Mouse (Mus musculus): Measurements from ENCODE around the gene Fbxw16. TPM values are rescaled to one million over a fixed set of nuclear protein-coding genes. Genes with fewer than 3 reads are reported as not detected.
"Not testable (repeated sequence)": the region's sequence is repeated elsewhere in the genome, so short reads cannot be mapped to it uniquely, and the experiment has no call there.

The Fbxw16 gene
- not detected in 2 replicates for polyA plus RNA-seq (2015; fragmentation: Nextera tagmentation; extraction: Ambion mirVana)

- no peak within 1 kb of the TSS for H3K9ac ChIP-seq (ENCODE audit: low read depth, low read length)
- no peaks in the 10 kb centered on the region for H3K4me1 ChIP-seq (ENCODE audit: control insufficient read depth, insufficient read depth, low read depth, low read length)
- no peaks in the 10 kb centered on the region for H3K27me3 ChIP-seq (replicated peaks; ENCODE audit: control insufficient read depth, insufficient read depth, low read length)
- no peak within 1 kb of the TSS for H3K4me3 ChIP-seq (ENCODE audit: low read length)
- no peak for ATAC-seq
- H3K27ac ChIP-seq (ENCODE audit: low read depth, low read length), result no peak within 1 kb of the TSS
- H3K4me2 ChIP-seq (ENCODE audit: low read length), result no peak within 1 kb of the TSS
- no peaks in the 10 kb centered on the region for H3K36me3 ChIP-seq (ENCODE audit: control insufficient read depth, insufficient read depth, low read length)
- H3K9me3 ChIP-seq (ENCODE audit: control insufficient read depth, low read length), result no peaks in the 10 kb centered on the region
Measured at GRCm38 (mm10) chr9:109449040-109449439, at the start of gene Fbxw16. Gene Fbxw16, minus strand, starts transcription at chr9:109449140.

- H3K27me3 ChIP-seq (replicated peaks; ENCODE audit: control insufficient read depth, insufficient read depth, low read length); ATAC-seq; H3K27ac ChIP-seq (ENCODE audit: low read depth, low read length); H3K9ac ChIP-seq (ENCODE audit: low read depth, low read length); H3K9me3 ChIP-seq (ENCODE audit: control insufficient read depth, low read length); H3K4me2 ChIP-seq (ENCODE audit: low read length); H3K36me3 ChIP-seq (ENCODE audit: control insufficient read depth, insufficient read depth, low read length); H3K4me1 ChIP-seq (ENCODE audit: control insufficient read depth, insufficient read depth, low read depth, low read length); H3K4me3 ChIP-seq (ENCODE audit: low read length): not testable (repeated sequence)
- 69% methylated on average over 1 of the region's 1 CpGs for WGBS
Measured at GRCm38 (mm10) chr9:109495775-109496174, 46.8 kb upstream of the Fbxw16 start, which contains the start of gene Fbxw19. Gene Fbxw19, minus strand, starts transcription at chr9:109495875.

GRCm38 (mm10) chr9:109432956-109433355 lies 16.0 kb downstream of the Fbxw16 start:
- Histone ChIP-seq H3K4me3 (ENCODE audit: low read length) (no peak overlapping the region), H3K9ac (ENCODE audit: low read depth, low read length) (no peak overlapping the region), H3K27me3 (replicated peaks; ENCODE audit: control insufficient read depth, insufficient read depth, low read length) (no peaks in the 10 kb centered on the region), H3K4me1 (ENCODE audit: control insufficient read depth, insufficient read depth, low read depth, low read length) (no peaks in the 10 kb centered on the region), H3K4me2 (ENCODE audit: low read length) (no peak overlapping the region), H3K27ac (ENCODE audit: low read depth, low read length) (no peak overlapping the region), H3K9me3 (ENCODE audit: control insufficient read depth, low read length) (no peaks in the 10 kb centered on the region), H3K36me3 (ENCODE audit: control insufficient read depth, insufficient read depth, low read length) (no peaks in the 10 kb centered on the region)
- 89% methylated on average over 1 of the region's 1 CpGs for WGBS
- ATAC-seq, result no peak

- not testable (repeated sequence) for H3K27ac ChIP-seq (ENCODE audit: low read depth, low read length); H3K9me3 ChIP-seq (ENCODE audit: control insufficient read depth, low read length); H3K9ac ChIP-seq (ENCODE audit: low read depth, low read length); H3K4me3 ChIP-seq (ENCODE audit: low read length); ATAC-seq; H3K4me2 ChIP-seq (ENCODE audit: low read length); H3K4me1 ChIP-seq (ENCODE audit: control insufficient read depth, insufficient read depth, low read depth, low read length); H3K27me3 ChIP-seq (replicated peaks; ENCODE audit: control insufficient read depth, insufficient read depth, low read length); H3K36me3 ChIP-seq (ENCODE audit: control insufficient read depth, insufficient read depth, low read length)
- WGBS, result 81% methylated on average over 4 of the region's 4 CpGs
Measured at GRCm38 (mm10) chr9:109404196-109404595, 44.7 kb downstream of the Fbxw16 start, which contains the start of gene Fbxw22. Gene Fbxw22, minus strand, starts transcription at chr9:109404296.

Other genes with a start within 250 kb of the Fbxw16 start
- 0.10 TPM in 1 of 2 replicates, not detected in the other for gene Fbxw20, start 214.4 kb downstream of the Fbxw16 start, polyA plus RNA-seq (2015; fragmentation: Nextera tagmentation; extraction: Ambion mirVana)
- not detected in 2 replicates for gene Fbxw14, start 161.5 kb downstream of the Fbxw16 start, polyA plus RNA-seq (2015; fragmentation: Nextera tagmentation; extraction: Ambion mirVana)
- not detected in 2 replicates for gene Fbxw28, start 109.5 kb downstream of the Fbxw16 start, polyA plus RNA-seq (2015; fragmentation: Nextera tagmentation; extraction: Ambion mirVana)
- gene Fbxw22, start 44.8 kb downstream of the Fbxw16 start, polyA plus RNA-seq (2015; fragmentation: Nextera tagmentation; extraction: Ambion mirVana), result not detected in 2 replicates
- gene Fbxw19, start 46.7 kb upstream of the Fbxw16 start, polyA plus RNA-seq (2015; fragmentation: Nextera tagmentation; extraction: Ambion mirVana), result not detected in 2 replicates
- not detected in 2 replicates for gene Fbxw15, start 119.1 kb upstream of the Fbxw16 start, polyA plus RNA-seq (2015; fragmentation: Nextera tagmentation; extraction: Ambion mirVana)
- not detected in 2 replicates for gene Fbxw24, start 176.9 kb upstream of the Fbxw16 start, polyA plus RNA-seq (2015; fragmentation: Nextera tagmentation; extraction: Ambion mirVana)
- gene Fbxw25, start 215.5 kb upstream of the Fbxw16 start, polyA plus RNA-seq (2015; fragmentation: Nextera tagmentation; extraction: Ambion mirVana), result not detected in 2 replicates